Mouse (Mus musculus) mature B cell (primary cell): ENCODE measurements at regions not wholly inside any gene's neighbourhood (a gene's known extent, or its start where the extent isn't known, plus 50 kb on each side); places are given as distances from the start of the nearest gene placed in this dataset.
"Not testable (repeated sequence)": the region's sequence is repeated elsewhere in the genome, so short reads cannot be mapped to it uniquely, and the experiment has no call there.

Experiments
- in situ Hi-C: fragments of 300-500 bp; cut with MboI; formaldehyde crosslinking; loops from 2 replicates; pipeline ENCODE4 v1.14.3; 2019

- in situ Hi-C loops: no loop called here
These were observed 163.6 kb downstream of the Ankrd50 start for GRCm38 (mm10) chr3:38320998-38321397.

- in situ Hi-C loops: no loop called here
These were observed 171.8 kb downstream of the Ankrd50 start for GRCm38 (mm10) chr3:38312834-38313233.

- in situ Hi-C loops: no loop called here
These were observed 172.5 kb downstream of the Ankrd50 start for GRCm38 (mm10) chr3:38312121-38312520.

GRCm38 (mm10) chr3:38299898-38300751 is 184.5 kb downstream of the Ankrd50 start:
- in situ Hi-C loops: no loop called here

- in situ Hi-C loops: no loop called here
These were observed 185.3 kb downstream of the Ankrd50 start for GRCm38 (mm10) chr3:38299236-38299897.

- in situ Hi-C loops: no loop called here
These were observed 187.1 kb downstream of the Ankrd50 start for GRCm38 (mm10) chr3:38297499-38297898.

- in situ Hi-C loops: no loop called here
These were observed 195.6 kb downstream of the Ankrd50 start for GRCm38 (mm10) chr3:38289062-38289461.

GRCm38 (mm10) chr3:38283687-38284124 is 200.9 kb downstream of the Ankrd50 start:
- in situ Hi-C loops: no loop called here

GRCm38 (mm10) chr3:38282891-38283290 is 201.8 kb downstream of the Ankrd50 start:
- in situ Hi-C loops: no loop called here

- in situ Hi-C loops: no loop called here
These were observed 203.0 kb downstream of the Ankrd50 start for GRCm38 (mm10) chr3:38281683-38282082.

GRCm38 (mm10) chr3:38280876-38281275 is 203.8 kb downstream of the Ankrd50 start:
- in situ Hi-C loops: no loop called here

GRCm38 (mm10) chr3:38280105-38280504 is 204.5 kb downstream of the Ankrd50 start:
- in situ Hi-C loops: no loop called here

- in situ Hi-C loops: no loop called here
These were observed 207.6 kb downstream of the Ankrd50 start for GRCm38 (mm10) chr3:38276948-38277504.

- in situ Hi-C loops: no loop called here
These were observed 209.3 kb downstream of the Ankrd50 start for GRCm38 (mm10) chr3:38275321-38275720.

GRCm38 (mm10) chr3:38270742-38271141 is 213.9 kb downstream of the Ankrd50 start:
- in situ Hi-C loops: no loop called here

GRCm38 (mm10) chr3:38268226-38268625 is 216.4 kb downstream of the Ankrd50 start:
- in situ Hi-C loops: no loop called here

GRCm38 (mm10) chr3:38263261-38264141 is 221.1 kb downstream of the Ankrd50 start:
- in situ Hi-C loops: no loop called here

GRCm38 (mm10) chr3:38261326-38262075 is 223.1 kb downstream of the Ankrd50 start:
- in situ Hi-C loops: no loop called here

GRCm38 (mm10) chr3:38259223-38259622 is 225.4 kb downstream of the Ankrd50 start:
- in situ Hi-C loops: not testable (repeated sequence)

GRCm38 (mm10) chr3:38257843-38258290 is 226.8 kb downstream of the Ankrd50 start:
- in situ Hi-C loops: no loop called here
